Mouse (Mus musculus) fibroblast of lung, adult 2 months (primary cell): ENCODE data around the gene Ccn1.

Source experiments
- DNase-seq: peaks from one replicate; pipeline ENCODE4 v3.0.0-alpha.2; 2011; ENCODE audit warnings: low read depth

Gene Ccn1

DNA sequence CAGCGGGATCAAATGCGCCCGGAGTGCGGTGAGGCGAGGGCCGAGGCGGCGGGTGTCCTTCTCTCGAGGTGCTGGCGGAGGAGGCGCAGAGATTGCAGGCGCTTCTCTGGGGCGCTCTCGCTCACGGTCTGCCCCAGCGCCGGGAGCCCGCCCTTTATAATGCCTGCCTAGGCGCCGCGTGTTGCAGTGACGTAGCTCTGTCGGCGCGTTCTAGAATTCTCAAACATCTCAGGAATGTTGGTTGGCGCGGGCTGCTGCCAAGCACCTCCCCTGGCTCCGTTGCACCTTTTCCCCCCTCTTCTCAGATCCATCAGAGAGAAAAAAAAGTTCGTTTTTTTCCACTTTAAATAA, at the start of gene Ccn1:
Gene Ccn1, minus strand, starts transcription at position 130 of the 351 bp plus-strand sequence.
- DNase-seq = peak; percentile 80

DNA sequence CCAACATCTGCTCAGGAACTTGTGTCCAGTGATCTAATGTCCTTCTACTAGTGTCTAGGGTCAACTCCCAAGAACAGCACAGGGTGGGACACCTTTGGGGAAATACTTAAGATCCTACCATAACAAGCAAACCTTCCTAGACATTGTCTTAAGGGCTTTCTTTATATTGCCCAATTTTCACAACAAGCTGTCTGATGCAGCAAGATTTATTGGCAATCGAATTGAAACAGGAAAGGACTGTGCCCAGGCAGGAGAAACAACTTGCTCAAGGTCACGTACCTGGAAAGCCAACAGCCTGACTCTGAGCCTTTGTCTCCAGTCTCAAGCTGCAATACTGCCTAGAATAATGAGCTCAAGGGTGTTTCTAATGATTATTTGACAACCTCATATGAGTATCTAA, 43.6 kb upstream of the Ccn1 start:
- no peak for DNase-seq

DNA sequence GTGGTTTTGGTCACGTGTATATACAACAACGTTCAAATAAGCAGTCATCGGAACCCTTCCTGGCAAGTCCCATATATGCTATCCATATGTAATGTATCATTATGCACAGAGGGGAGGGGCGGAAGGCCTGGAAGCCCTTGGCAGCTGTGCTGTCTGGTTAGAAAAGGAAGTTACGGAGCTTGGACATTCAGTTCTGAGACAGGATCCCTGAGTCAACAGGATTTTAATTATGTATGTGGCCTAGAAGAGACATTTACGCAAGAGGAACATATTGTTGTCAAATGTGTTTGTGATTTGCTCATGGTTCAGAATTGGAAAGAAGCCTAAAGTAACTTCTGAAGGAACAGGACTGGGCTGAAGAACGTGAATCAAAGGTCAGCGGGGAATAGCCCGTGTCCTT, 42.3 kb upstream of the Ccn1 start:
- DNase-seq = no peak

- no peak for DNase-seq
Observed at GRCm38 (mm10) chr3:145691415-145691814, 41.6 kb upstream of the Ccn1 start.

- DNase-seq = no peak
Observed at GRCm38 (mm10) chr3:145689271-145689670, 39.5 kb upstream of the Ccn1 start.

DNA sequence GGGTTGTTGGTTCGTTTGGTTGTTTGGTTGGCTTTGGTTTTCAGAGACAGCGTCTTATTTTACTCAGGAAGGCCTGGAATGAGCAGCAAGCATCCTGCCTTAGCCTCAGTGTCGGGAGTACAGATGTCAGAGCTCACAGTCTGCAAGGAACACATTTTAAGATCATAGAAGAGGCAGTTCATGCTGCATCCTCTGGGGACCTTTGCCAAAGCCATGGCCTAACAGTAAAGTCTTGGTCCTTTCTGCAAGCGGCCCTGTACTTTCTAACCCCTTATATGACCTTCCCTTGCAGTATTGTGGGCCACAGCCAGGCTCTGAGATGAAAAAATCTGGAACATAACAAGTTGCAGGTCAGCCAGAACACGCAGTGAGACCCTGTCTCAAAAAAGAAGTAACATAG, 38.1 kb upstream of the Ccn1 start:
- no peak for DNase-seq

DNA sequence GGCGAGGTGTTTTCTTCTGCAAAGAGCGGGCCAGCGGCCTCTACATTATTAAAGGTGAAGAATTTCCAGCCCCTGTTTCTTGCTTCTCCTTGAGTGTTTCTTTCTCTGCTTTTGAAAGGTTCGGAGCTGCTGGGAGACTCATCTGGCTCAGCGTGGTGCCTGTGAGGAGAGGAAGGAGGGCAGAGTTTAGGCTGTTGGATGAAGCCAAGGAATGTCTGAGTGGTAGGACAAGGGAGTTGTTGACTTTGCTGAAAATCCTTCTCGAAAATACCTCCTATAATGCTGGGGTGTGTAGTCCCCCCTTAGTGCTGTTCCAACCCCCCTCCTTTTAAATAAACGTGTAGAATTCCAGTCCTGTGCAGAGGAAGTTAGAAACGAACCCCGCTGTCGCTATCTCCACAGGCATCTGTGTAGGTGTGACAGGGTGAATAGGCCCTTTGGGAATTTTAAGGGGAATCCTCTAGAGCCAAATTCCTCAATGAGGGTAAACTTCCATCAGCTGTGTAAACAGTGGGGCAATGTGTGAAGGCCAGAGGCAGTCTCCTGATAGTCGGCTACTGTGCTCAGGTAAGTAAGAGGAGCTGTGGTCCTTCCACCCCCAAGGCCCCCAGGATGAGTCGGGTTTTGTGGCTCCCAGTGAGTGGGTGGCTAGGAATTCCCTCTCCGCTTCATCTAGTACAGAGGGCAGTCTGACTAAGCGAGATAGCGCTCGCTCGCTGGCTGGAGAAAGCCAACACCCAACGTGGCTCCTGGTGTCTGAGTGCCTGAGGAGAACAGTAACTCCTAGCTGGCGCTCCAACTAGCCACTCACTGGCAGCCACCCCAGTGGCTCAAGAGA, 35.0 kb upstream of the Ccn1 start:
- DNase-seq = peak; percentile 87

DNA sequence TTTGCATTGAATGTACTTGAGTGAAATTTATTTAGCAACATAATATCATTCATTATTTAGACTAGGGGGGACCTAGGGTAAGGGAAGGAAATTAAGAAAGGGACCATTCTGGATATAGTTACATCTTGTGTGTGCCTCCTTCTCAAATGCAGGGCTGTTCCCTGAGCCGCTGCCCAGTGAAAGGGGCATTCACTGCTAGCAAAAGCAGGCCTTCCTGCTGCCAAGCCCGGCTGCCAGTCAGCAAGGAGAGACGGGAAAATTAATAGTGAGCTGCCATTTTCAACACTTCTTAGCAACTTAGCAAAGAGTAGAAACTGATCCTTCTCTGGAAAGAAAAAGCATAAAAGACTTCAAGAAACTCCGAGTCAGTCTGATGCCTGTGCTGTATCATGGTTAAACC, 34.4 kb upstream of the Ccn1 start:
- DNase-seq = no peak

DNA sequence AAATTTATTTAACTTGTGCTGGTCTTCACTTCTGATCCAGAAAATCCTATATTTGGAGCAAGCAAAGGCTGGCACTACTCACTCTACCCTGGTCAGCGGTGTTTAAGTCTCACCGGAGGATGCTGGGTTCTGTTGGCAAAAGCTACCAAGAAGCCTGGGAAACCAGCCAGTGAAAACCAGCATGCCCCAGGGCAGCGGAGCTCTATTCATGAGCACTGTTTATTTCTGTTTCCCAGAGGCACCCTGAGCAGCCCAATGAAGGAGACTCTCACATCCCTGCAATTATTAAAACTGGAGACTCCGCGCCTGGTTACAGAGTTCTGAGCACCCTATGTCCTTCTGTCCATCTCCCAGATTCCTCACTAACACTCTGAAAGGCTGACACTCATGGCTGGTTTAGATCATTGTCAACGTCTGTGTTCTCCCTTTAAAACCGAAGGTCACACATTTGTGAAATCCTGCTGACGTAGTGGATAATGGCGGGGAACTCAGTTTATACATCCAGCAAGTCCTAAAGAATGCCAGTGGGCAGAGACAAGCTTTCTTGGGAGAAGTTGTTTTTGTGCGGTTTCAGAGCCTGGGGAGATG, 31.7 kb upstream of the Ccn1 start:
- DNase-seq = peak; percentile 67

DNA sequence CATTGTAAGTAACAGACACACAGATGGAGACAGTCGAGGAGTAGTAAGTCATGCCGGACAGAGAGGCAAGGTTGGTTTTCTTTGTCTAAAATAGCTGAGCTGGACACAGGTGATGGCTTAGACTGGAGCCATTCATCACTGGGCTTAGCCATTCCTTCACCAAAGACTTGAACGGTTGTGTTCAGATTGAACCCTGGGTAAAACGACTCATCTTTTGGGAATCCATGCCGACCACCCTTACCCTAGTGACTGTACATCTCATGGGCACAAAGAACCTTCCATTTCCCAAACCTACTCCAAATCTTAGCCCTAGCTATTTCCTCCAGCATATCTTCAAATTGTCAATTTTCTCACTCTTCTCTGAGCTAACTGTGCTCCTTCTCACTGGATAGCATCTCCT, 30.9 kb upstream of the Ccn1 start:
- no peak for DNase-seq

DNA sequence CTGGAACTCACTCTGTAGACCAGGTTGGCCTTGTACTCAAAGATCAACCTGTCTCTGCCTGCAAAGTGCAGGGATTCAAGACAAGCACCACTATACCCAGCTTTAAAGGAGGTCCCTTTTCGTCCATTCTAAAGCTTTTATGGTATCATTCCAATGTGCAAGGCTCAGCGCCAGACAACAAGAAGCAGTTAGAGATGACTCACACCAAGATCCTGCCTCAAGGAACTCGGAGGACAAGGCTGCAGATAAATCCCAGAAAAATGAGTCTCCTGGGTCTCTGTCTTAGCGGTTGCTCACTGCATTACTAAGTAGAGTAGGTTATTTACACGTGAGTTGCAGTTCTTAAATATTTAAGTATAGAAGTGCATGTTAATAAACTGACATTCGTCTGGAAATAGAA, 26.4 kb upstream of the Ccn1 start:
- peak; percentile 17 for DNase-seq

DNA sequence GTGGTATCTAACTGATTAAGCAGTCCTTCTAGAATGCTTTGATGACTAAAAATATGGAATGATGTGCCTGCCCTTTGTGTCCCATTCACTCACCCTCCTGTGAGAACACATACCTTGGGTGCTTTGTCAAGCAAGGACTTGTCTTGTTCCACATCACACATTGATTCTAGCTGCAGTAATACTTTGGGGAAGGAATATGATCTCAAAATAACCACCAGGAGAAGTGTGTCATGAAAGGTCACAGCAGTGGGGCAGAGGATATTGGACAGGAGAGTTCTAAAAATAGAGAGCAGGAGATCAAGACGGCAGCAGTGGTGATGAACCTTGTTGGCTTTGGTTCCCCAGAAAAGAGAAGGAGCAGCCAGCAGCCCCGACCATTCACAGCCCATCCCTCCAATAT, 25.0 kb upstream of the Ccn1 start:
- no peak for DNase-seq

- DNase-seq = no peak
Observed at GRCm38 (mm10) chr3:145666383-145666782, 16.6 kb upstream of the Ccn1 start.

DNA sequence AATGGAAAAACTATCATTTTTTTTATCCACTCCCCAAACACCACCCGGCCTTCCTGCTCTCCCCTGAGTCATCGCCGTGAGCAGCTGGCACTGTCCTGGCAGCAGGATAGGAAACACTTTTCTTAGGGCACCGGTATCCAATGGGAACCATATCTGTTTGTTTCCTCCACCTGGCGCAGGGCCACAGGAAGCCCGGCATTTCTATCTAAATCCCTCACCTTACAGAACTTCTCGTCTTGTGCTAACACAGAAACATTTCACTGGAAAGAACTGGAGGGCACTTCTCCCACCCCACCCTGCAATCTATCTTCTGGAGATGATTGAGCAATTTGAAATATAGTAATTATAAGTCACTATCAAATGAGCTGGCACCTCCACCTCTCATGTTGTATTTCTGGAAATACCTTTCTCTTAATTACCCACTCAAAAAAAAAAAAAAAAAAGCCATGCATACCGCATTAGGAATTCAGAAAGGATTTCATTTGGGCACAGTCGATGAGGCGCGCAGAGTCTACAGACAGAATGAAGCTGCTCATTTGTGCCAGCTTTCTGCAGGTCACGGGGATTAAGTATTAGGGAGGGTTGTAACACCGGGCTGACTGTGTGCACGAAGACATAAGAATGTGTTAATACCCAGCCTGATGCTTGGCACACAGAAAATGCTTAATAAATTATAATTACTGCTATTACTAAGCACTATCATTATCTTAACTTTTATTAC, 7.4 kb upstream of the Ccn1 start:
- DNase-seq = no peak

GRCm38 (mm10) chr3:145654944-145655343, 5.2 kb upstream of the Ccn1 start:
- DNase-seq = no peak

- DNase-seq = no peak
Observed at GRCm38 (mm10) chr3:145654028-145654427, 4.2 kb upstream of the Ccn1 start.

GRCm38 (mm10) chr3:145653191-145653940, 3.6 kb upstream of the Ccn1 start:
- DNase-seq = no peak

GRCm38 (mm10) chr3:145652322-145653131, 2.7 kb upstream of the Ccn1 start:
- no peak for DNase-seq

GRCm38 (mm10) chr3:145651978-145652321, 2.2 kb upstream of the Ccn1 start:
- DNase-seq = no peak

DNA sequence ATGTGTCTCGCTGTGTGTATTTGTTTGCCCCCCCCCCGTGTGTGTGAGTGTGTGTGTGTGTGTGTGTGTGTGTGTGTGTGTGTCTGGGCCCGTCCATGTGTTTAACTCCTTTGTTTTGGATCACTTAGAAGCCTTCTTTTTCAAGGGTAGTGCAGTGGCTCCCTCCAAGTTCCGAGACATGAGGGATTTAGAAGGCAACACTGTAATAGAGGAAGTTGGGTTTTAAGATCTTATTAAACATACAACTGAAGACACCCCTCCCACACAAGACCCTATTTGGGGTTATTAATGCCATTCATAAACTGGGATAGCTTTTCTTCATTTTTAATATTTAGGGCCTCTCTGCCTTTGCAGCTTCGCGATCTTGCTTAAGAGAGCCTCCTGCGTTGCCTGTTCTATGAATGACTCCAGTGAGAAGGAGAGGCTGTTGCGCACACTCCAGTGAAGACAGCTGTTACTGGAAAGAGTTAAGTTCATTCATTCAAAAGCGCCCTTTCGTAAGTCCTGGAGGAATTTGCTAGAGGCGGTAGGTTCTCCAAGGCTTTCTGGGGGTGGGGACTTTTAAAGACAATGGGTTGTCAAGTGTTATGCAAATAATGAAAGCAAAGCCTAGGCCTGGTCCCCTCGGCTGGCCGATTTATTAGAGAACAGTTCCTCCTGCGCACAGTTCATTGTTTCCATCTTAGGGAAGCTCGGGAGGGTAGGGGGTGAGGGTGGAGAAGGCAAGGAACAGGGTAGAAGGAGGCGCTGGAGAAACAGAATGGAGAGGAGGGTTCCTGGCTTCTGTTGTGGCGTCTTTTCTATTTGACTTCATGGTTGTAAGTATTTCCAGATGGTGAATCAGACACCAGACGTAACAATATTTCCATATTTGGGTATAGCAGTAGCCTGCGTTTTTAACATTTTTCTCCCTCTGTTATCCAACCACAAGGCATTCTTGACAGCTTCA, 1.5 kb upstream of the Ccn1 start:
- peak; percentile 76 for DNase-seq
